Mouse (Mus musculus) C2C12 (cell line): ENCODE measurements around the gene Csmd2. TPM values are rescaled to one million over a fixed set of nuclear protein-coding genes. Genes with fewer than 3 reads are reported as not detected.

ENCODE experiments used
- H3K27me3 ChIP-seq: one replicate; pipeline ENCODE4 v1.6.1; 2011; ENCODE audit not compliant: control insufficient read depth, insufficient read depth, insufficient read length
- H3K36me3 ChIP-seq: one replicate; pipeline ENCODE4 v1.6.1; 2011; ENCODE audit not compliant: control insufficient read depth, insufficient read depth
- H3K4me3 ChIP-seq: one replicate; pipeline ENCODE4 v1.5.1; 2011; ENCODE audit warnings: mild to moderate bottlenecking, control low read depth; ENCODE audit not compliant: poor library complexity, insufficient read depth, severe bottlenecking
- H3K79me2 ChIP-seq: one replicate; pipeline ENCODE4 v1.6.1; 2011; ENCODE audit not compliant: control insufficient read depth, insufficient read depth
- H3K79me3 ChIP-seq: one replicate; pipeline ENCODE4 v1.6.1; 2011; ENCODE audit warnings: low read depth, control low read depth
- H3ac ChIP-seq: one replicate; pipeline ENCODE3; 2011; ENCODE audit warnings: low read depth; ENCODE audit not compliant: control insufficient read depth, insufficient read length
- CEBPB ChIP-seq: IDR thresholded peaks from one replicate; pipeline ENCODE4 v1.6.1; 2011; ENCODE audit warnings: low read depth, mild to moderate bottlenecking, control low read depth, moderate library complexity
- CTCF ChIP-seq: IDR thresholded peaks from one replicate; pipeline ENCODE4 v1.5.1; 2011; ENCODE audit not compliant: control insufficient read depth, insufficient read depth, insufficient read length
- FOSL1 ChIP-seq: IDR thresholded peaks from one replicate; pipeline ENCODE4 v1.8.0; 2011; ENCODE audit warnings: mild to moderate bottlenecking, low read length; ENCODE audit not compliant: poor library complexity, insufficient read depth, severe bottlenecking
- MAX ChIP-seq: IDR thresholded peaks from one replicate; pipeline ENCODE4 v1.6.1; 2011; ENCODE audit warnings: mild to moderate bottlenecking, control low read depth
- MYOD1 ChIP-seq: IDR thresholded peaks from one replicate; pipeline ENCODE4 v1.6.1; 2011; ENCODE audit warnings: low read depth; ENCODE audit not compliant: control insufficient read depth, insufficient read length
- MYOG ChIP-seq: IDR thresholded peaks from one replicate; pipeline ENCODE4 v1.6.1; 2011; ENCODE audit not compliant: control insufficient read depth, insufficient read length; ENCODE audit errors: extremely low read depth
- USF1 ChIP-seq: IDR thresholded peaks from one replicate; pipeline ENCODE4 v1.6.1; 2011; ENCODE audit warnings: low read depth, mild to moderate bottlenecking, control low read depth, moderate library complexity
- polyA plus RNA-seq: library from polyadenylated mRNA; unstranded; fragments of >200 nt; fragmentation: generic; extraction: Trizol; gene quantifications from one replicate; pipeline ENCODE4 v1.2.1, GENCODE M21; 2012; ENCODE audit warnings: missing spikeins

Csmd2 gene
- polyA plus RNA-seq, 1 experiment: not detected

DNA sequence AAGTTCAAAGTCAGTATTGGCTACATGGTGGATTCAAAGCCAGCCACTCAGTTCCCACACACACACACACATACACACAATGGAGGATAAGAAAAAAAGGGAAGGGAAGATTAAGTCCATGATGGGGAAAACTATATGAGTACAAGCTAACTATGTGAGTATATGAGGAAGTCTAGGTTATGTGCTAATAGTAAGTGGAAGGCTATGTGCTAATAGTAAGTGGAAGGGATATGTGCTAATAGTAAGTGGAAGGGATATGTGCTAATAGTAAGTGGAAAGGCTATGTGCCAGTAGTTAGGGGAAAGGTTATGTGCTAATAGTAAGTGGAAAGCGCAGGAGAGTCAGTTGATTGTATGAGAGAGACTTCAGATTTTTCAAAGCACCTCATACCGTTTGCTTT is 453.6 kb downstream of the Csmd2 start:
- H3K36me3 ChIP-seq: no peaks in the 10 kb centered on the region
- no peaks in the 10 kb centered on the region for H3K79me3 ChIP-seq
- H3K79me2 ChIP-seq: no peaks in the 10 kb centered on the region
- TF ChIP-seq MYOG (no peak), MYOD1 (no peak), CEBPB (no peak)
- no peak overlapping the region for H3ac ChIP-seq
- H3K27me3 ChIP-seq: peaks cover 7% of the 10 kb centered on the region
- no peak overlapping the region for H3K4me3 ChIP-seq

DNA sequence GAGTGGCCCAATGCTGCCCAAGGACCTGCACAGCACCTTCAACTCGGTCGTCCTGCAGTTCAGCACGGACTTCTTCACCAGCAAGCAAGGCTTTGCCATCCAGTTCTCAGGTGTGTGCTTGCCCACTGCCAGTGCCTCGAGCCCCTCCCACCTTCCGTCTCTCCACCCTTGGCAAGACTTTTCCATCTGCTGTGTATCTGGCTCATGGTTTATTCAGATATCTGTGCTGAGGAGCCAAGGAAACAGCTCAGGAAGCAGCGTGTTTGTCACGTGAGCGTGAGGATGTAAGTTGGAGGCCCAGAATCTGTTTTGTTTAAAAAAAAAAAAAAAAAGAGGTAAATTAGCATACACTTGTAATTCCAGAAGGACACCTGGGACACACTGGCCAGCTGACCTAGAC is 455.1 kb downstream of the Csmd2 start:
- TF ChIP-seq CTCF (no peak), USF1 (no peak), CEBPB (no peak), MYOG (no peak), FOSL1 (no peak), MAX (no peak)
- Histone ChIP-seq H3K4me3 (no peak overlapping the region), H3K79me3 (no peaks in the 10 kb centered on the region), H3ac (no peak overlapping the region), H3K27me3 (peaks cover 7% of the 10 kb centered on the region), H3K79me2 (no peaks in the 10 kb centered on the region), H3K36me3 (no peaks in the 10 kb centered on the region)

DNA sequence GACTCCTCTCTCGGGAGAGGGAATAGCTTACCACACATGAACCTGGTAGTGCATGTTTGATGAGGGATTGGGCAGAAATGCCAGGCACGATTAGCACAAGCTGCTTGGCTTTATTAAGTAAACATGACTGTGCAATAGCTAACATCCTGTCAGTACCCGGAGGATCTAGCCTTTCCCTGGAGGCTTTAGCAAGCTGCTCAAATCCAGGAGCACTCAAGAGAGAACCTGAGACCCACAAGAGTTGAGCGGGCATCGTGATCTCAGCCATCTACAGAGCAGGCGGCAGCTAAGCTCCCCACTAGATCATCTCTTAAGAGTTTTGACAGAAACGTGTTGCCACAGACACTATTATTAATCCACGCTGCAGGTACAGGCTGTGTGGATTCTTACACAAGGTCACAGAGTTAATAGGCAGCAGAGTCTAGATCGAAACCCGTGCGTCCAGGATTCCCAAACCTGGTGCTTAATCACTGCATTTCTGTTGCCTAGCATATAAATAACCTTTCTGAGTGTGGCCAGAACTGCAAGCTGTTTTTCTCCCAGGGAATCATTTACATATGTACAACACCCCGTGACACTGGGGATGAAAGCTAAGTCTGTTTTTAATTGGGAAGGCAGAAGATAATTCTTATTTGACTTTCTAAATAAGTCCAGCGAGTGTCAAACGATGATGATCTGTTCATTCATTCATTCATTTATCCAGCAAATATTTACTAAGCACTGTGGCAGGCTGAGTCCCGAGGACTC is 458.0 kb downstream of the Csmd2 start:
- no peaks in the 10 kb centered on the region for H3K79me2 ChIP-seq
- TF ChIP-seq MYOD1: no peak
- no peak for TF ChIP-seq CEBPB
- no peak for TF ChIP-seq CTCF
- TF ChIP-seq USF1: no peak
- TF ChIP-seq MAX: no peak
- no peak for TF ChIP-seq MYOG
- no peak for TF ChIP-seq FOSL1
- H3K27me3 ChIP-seq: peaks cover 7% of the 10 kb centered on the region
- H3ac ChIP-seq: no peak overlapping the region
- no peaks in the 10 kb centered on the region for H3K36me3 ChIP-seq
- no peaks in the 10 kb centered on the region for H3K79me3 ChIP-seq
- no peak overlapping the region for H3K4me3 ChIP-seq

- TF ChIP-seq CEBPB (no peak), USF1 (no peak), FOSL1 (no peak), MYOD1 (no peak)
Observed at GRCm38 (mm10) chr4:128448831-128449431, 461.3 kb downstream of the Csmd2 start.

DNA sequence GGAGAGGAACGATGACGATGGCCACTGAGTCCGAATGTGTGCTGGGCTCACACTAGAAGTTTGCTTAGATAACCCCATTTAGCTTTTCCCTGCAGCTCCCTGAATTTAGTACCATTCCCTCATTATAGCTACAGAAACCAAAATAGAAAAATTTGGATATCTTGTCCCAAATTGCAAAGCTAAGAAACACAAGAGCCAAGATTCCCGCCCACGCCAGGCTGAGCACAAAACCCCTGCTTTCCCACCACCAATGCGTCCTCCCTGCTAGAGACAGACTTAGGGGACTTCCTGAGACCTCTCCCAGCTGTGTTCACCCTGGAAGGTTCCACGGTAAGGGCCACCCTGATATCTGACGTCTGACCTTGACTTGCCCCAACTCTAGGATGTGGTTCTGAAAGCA is 462.5 kb downstream of the Csmd2 start:
- Histone ChIP-seq H3K79me3 (no peaks in the 10 kb centered on the region), H3K79me2 (no peaks in the 10 kb centered on the region), H3K27me3 (no peaks in the 10 kb centered on the region), H3K4me3 (no peak overlapping the region), H3ac (no peak overlapping the region), H3K36me3 (no peaks in the 10 kb centered on the region)
- TF ChIP-seq MYOD1 (no peak), MYOG (no peak), CEBPB (no peak), FOSL1 (no peak), USF1 (no peak), CTCF (no peak), MAX (no peak)

More at GRCm38 (mm10) chr4:128448831-128449431, 461.3 kb downstream of the Csmd2 start:
- no peaks in the 10 kb centered on the region for H3K27me3 ChIP-seq
- no peaks in the 10 kb centered on the region for H3K79me2 ChIP-seq
- no peak overlapping the region for H3ac ChIP-seq
- H3K79me3 ChIP-seq: no peaks in the 10 kb centered on the region
- H3K4me3 ChIP-seq: no peak overlapping the region
- no peaks in the 10 kb centered on the region for H3K36me3 ChIP-seq

- no peaks in the 10 kb centered on the region for H3K79me3 ChIP-seq
- H3ac ChIP-seq: no peak overlapping the region
- no peaks in the 10 kb centered on the region for H3K36me3 ChIP-seq
- H3K4me3 ChIP-seq: no peak overlapping the region
- H3K27me3 ChIP-seq: no peaks in the 10 kb centered on the region
- no peaks in the 10 kb centered on the region for H3K79me2 ChIP-seq
- no peak for TF ChIP-seq CTCF
- TF ChIP-seq CEBPB: no peak
- TF ChIP-seq FOSL1: no peak
- no peak for TF ChIP-seq USF1
- TF ChIP-seq MYOD1: no peak
- no peak for TF ChIP-seq MYOG
- TF ChIP-seq MAX: no peak
Observed at GRCm38 (mm10) chr4:128450974-128451373, 463.3 kb downstream of the Csmd2 start.
